Mouse (Mus musculus): ENCODE measurements around the gene Atf4. TPM values are rescaled to one million over a fixed set of nuclear protein-coding genes. Genes with fewer than 3 reads are reported as not detected.

Atf4 gene
- total RNA-seq, 2 experiments from 2014 or later = 96.4 to 105 TPM

DNA sequence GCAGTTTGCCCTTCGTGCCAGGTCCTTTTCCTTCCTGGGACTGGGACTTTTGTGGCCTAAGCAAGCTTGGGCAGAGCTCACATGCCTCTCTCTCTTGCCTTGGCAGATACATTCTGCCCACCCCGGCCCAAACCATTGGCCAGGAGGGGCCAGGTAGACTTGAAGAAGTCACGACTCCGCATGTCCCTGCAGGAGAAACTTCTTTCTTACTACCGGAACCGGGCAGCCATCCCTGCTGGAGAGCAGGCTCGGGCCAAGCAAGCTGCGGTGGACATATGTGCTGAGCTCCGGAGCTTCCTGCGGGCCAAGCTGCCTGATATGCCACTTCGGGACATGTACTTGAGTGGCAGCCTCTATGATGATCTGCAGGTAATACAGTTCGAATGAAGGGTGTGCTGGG, 6.8 kb upstream of the Atf4 start:
- intact Hi-C loops (cut with DNase I) = no loop called here
- DNase-seq = no peak

DNA sequence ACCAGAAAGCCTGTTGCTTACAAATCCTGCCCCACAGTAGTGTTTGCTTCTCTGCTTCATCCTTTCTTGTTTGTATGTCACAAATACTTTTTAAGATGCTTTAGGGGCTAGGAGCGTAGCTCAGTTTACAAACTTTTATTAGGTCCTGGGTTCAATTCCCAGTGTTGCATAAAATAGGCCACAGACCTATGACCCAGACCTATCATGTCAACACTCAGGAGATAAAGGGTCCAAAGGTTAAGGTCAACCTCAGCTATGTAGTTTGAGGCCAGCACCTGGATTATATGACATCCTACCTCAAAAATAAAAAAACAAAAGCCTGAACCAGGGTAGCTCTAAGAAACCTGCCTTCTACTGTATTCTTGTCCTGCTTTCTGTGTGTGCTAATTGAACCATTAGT, 6.4 kb upstream of the Atf4 start:
- DNase-seq = no peak
- intact Hi-C loops (cut with DNase I) = no loop called here

DNA sequence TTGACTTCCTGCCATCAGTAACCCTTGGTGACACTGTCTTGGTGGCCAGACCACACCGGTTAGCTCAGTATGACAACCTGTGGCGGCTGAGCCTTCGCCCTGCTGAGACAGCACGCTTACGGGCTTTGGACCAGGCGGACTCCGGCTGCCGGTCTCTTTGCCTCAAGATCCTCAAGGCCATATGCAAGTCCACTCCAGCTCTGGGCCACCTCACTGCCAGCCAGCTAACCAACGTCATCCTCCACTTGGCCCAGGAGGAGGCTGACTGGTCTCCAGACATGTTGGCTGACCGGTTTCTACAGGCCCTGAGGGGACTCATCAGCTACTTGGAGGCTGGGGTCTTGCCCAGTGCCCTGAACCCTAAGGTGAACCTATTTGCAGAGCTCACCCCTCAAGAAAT, 5.3 kb upstream of the Atf4 start:
- intact Hi-C loops (cut with DNase I) = no loop called here
- no peak for DNase-seq

DNA sequence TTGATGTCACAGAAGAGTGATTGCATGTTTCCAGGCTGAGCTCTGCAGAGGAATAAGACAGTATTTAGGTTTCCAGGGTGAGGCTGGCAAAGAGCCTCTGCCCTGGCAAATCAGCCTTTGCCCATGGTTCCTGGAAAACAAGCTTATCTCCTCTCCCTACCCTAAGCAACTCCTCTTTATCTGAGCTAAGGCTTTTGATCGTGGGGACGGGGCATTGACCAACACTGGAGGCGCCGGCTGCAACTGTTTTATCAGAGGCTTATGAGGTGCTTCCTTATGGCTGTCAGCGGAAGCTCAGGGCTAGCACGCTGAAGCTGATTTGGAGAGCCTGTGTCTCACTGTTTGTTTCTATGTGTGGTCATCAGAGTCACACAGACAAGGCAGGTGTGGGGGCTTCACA, 4.4 kb upstream of the Atf4 start:
- intact Hi-C loops (cut with DNase I) = no loop called here
- no peak for DNase-seq

- intact Hi-C loops (cut with DNase I) = no loop called here
- DNase-seq = peak in 1 of 2 experiments; percentile 25
These were observed 1.5 kb upstream of the Atf4 start for GRCm38 (mm10) chr15:80253530-80253929.

DNA sequence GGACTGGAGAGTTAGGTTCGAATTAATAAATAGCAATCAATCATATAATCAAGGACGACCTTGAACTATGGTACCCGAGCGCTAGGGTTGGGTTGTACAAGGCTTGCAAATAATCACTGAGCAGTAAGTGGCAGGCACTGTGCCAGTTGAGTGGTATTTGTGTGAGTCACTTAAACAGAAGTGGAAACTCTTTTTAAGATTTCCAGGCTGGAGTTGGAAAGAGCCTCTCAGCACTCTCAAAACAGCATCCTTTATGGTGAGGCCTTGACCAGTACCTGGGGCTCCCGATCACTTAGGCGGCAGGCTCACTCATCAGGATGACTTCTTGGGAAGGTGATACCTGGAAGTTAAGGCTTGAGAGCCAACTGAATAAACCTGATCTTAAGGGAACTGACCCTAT, 777 bp upstream of the Atf4 start:
- intact Hi-C loops (cut with DNase I) = loop anchor here (1.0 kb wide), 1 partner anchor 20 kb away; the partner anchor contains the start of gene Mief1
- peak; percentile 50 to 58 for DNase-seq

GRCm38 (mm10) chr15:80255646-80256121, 700 bp downstream of the Atf4 start:
- DNase-seq = peak; percentile 84 to 90
- intact Hi-C loops (cut with DNase I) = no loop called here

- intact Hi-C loops (cut with DNase I) = no loop called here
- peak; percentile 29 to 41 for DNase-seq
These were observed 1.3 kb downstream of the Atf4 start for GRCm38 (mm10) chr15:80256242-80256641.

GRCm38 (mm10) chr15:80256656-80257601, 1.9 kb downstream of the Atf4 start:
- DNase-seq = no peak
- intact Hi-C loops (cut with DNase I) = no loop called here

GRCm38 (mm10) chr15:80257602-80258239, 2.7 kb downstream of the Atf4 start:
- peak in 1 of 2 experiments; percentile 36 for DNase-seq
- intact Hi-C loops (cut with DNase I) = no loop called here

DNA sequence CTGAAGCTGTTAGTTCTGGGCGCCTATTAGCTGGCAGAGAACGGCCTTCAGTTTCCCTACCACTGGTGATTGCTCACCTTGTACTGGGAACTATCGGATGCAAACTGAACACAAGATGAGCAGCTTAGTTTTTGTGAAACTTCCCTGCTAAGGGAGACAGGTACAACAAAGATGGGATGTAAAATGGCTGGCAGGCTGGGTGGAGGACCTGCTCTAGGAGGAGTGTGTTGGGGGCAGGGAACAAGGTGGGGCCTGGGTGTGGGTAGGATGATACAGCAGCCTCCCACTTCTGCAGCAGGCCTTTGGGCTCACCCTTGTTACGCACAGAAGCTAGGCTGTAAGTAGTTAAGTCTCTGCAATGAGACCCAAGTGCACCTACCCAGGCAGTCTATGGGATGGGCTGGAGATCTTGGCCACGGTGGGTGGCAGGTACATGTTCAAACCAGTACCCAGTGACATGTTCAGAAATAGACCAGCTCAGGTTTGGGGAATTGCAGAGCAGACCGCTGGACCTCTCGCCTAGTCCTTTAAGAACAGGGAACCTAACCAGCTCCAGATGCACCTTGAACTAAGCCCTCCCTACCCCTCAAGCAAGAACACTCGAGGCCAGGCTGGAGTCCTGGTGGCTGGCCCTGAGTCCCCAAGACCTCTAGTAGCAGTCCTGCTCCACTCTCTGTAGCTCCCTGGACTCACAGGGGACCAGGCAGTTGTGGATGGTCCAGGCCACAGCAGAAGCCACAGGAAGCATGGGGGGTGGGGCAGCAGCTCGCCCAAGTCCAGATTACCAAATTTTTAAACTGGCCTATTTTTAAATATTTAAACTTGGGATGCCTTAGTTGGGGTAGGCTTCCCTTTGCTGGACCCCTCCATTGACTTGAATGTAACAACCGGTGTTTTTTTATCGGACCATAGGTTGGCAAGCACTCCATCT, 3.5 kb downstream of the Atf4 start:
- peak in 1 of 2 experiments; percentile 46 for DNase-seq
- intact Hi-C loops (cut with DNase I) = no loop called here

- intact Hi-C loops (cut with DNase I) = loop anchor here (2.0 to 10.0 kb wide), 4 partner anchors 33 to 685 kb away; partner anchors contain the start of gene Adsl
- DNase-seq = peak in 1 of 2 experiments; percentile 25
These were observed 4.5 kb downstream of the Atf4 start for GRCm38 (mm10) chr15:80259406-80260045.

DNA sequence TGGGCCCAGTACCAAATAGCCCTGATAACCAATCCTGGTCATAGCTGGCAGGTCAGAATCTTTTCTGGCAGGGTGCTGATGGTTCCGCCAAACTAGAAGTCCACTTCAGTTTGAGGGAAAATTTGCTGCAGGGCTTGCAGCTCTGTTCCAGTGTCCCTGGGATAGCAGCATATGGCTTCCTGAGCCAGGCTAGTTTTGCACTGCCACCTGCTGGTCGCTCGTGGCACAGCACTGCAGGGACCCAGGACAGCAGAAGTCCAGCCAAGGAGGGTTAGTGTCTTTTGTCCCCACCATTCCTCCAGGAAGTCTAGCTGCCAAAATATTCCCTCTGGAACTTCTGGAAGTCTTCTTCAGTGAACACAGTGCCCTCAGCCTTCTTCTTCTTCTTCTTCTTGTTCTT, 5.7 kb downstream of the Atf4 start:
- intact Hi-C loops (cut with DNase I) = loop anchor here (2.0 to 10.0 kb wide), 4 partner anchors 34 to 684 kb away; partner anchors contain the start of gene Adsl
- peak; percentile 87 to 93 for DNase-seq

DNA sequence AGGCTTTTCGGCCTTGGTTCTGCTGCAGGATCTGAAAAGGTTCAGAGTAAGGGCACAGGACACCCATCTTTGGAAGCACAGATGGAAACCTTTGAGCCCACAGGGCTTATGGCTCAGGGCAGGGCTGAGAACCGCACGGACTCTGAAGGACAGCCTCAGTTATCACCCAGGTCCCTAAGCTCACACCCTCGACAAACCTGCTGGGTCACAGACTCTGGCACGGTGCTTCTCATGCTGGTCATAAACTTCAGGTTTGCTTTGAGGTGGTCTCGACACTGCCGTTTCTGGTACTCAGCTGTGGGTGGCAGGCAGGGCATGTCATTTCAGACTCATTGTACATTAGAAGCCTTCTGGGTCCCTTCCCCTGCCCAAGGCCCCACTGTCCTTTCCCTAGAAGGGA, 6.1 kb downstream of the Atf4 start:
- intact Hi-C loops (cut with DNase I) = loop anchor here (2.0 to 10.0 kb wide), 4 partner anchors 34 to 684 kb away; partner anchors contain the start of gene Adsl
- DNase-seq = no peak

- intact Hi-C loops (cut with DNase I) = loop anchor here (5.0 to 10.0 kb wide), 3 partner anchors 319 to 681 kb away; partner anchors contain the start of gene Adsl
- peak; percentile 90 to 92 for DNase-seq
These were observed 8.9 kb downstream of the Atf4 start, which contains the start of gene Rps19bp1 for GRCm38 (mm10) chr15:80263610-80264575. Gene Rps19bp1, minus strand, starts transcription at chr15:80264315.

DNA sequence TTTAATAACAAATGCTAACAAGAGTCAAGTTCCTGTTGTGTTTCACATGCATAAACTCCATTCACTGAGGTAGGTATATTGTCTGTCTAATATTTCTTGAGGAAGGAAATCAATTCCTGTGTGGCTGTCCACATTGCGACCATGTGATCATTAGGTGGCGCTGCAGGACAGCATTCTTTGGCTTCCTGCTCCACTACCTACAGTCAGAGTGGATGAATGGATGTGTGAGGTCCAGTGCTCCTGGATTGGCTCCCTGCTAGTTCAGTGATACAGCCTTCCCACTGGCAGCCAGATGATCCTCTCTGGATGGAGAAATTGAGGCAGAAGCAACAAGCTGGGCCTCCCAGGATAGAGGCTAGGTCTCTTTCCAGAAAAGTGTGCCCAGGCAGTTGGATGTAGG, 11.3 kb downstream of the Atf4 start:
- DNase-seq = peak; percentile 81 to 87

DNA sequence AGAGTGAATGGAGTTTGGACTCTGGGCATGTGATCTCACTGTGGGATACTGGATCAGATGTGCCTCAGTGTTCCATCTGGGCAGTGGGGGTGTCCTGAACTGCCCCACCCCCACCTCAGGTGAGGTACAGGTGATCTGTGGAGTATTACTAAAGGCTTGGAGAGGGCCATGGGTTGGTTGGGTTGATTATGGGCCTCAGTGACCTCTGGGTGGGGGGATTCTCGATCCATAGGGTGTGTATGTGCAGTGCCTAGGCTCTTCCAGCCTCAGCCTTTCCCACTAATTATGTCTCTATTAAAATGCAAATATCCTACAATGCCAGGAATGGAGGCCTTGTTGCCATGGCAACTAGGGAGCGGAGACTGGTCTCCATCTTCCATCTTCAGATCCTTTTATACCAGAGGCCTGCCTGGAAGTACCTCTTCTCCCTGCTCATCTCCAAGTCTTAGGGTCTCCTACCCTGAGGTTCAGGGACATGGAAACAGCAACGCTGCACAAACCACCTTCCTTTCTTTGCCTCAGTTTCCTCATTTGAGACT, 16.9 kb downstream of the Atf4 start:
- DNase-seq = no peak
- intact Hi-C loops (cut with DNase I) = no loop called here

More for the DNA sequence above, 11.3 kb downstream of the Atf4 start:
- intact Hi-C loops (cut with DNase I) = loop anchor here (1.0 to 10.0 kb wide), 5 partner anchors 15 to 679 kb away; partner anchors contain the start of gene Adsl

DNA sequence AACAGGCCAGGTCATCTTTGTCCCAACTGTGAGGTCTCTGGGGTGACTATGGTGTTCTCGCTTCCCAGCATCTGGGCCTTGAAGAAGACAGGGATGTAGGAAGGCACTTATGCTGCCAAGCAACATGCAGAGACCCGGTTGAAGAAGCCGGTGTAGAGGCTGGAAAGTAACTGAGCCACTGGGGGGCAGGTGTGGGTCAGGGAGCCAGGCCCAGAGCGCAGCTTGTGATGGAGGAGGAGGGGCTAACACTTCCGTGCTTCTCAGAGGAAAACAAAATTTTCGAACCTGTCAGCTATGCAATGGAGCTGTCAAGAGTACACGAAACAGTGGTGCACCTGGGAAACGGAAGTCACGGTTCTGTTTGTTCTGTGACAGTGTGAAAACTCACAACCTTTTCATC, 22.1 kb downstream of the Atf4 start:
- DNase-seq = no peak
- intact Hi-C loops (cut with DNase I) = no loop called here
